Mouse (Mus musculus) forebrain, postnatal 0 days (tissue): Measurements from ENCODE around the gene Cep152. TPM values are rescaled to one million over a fixed set of nuclear protein-coding genes. Genes with fewer than 3 reads are reported as not detected.

ENCODE experiments used
- ATAC-seq: fragments of 200-750 bp; cut with Nextera tagmentation; 2 replicates; pipeline ENCODE4 v1.8.0; 2017; ENCODE audit warnings: mild to moderate bottlenecking, moderate library complexity
- DNase-seq: peaks from one replicate; pipeline ENCODE4 v3.0.0-alpha.2; 2015
- H3K27ac ChIP-seq: fragments of 300-500 bp; sonication (generic); 2 replicates; pipeline ENCODE4 v1.5.1; 2014; ENCODE audit warnings: low read depth, mild to moderate bottlenecking, antibody characterized with exemption, low read length, moderate library complexity, mixed read lengths
- H3K27me3 ChIP-seq: fragments of 300-500 bp; sonication (generic); 2 replicates; pipeline ENCODE4 v1.6.1; 2014; ENCODE audit warnings: mild to moderate bottlenecking, low read length, mixed read lengths; ENCODE audit not compliant: insufficient read depth
- H3K36me3 ChIP-seq: fragments of 300-500 bp; sonication (generic); 2 replicates; pipeline ENCODE4 v1.6.1; 2014; ENCODE audit warnings: mild to moderate bottlenecking, moderate library complexity; ENCODE audit not compliant: insufficient read depth
- H3K4me1 ChIP-seq: fragments of 300-500 bp; sonication (generic); 2 replicates; pipeline ENCODE4 v1.6.1; 2014; ENCODE audit warnings: antibody characterized with exemption; ENCODE audit not compliant: insufficient read depth
- H3K4me2 ChIP-seq: fragments of 300-500 bp; sonication (generic); 2 replicates; pipeline ENCODE4 v1.6.1; 2014; ENCODE audit warnings: low read depth, mild to moderate bottlenecking, moderate library complexity
- H3K4me3 ChIP-seq: fragments of 300-500 bp; sonication (generic); 2 replicates; pipeline ENCODE4 v1.5.1; 2014; ENCODE audit warnings: low read depth, low read length, mixed read lengths
- H3K9ac ChIP-seq: fragments of 300-500 bp; sonication (generic); 2 replicates; pipeline ENCODE4 v1.6.1; 2014; ENCODE audit warnings: mild to moderate bottlenecking
- H3K9me3 ChIP-seq: fragments of 300-500 bp; sonication (generic); 2 replicates; pipeline ENCODE4 v1.6.1; 2016; ENCODE audit warnings: low read length
- CTCF ChIP-seq: sonication (generic); IDR thresholded peaks from 2 replicates; pipeline ENCODE4 v1.5.1; 2016; ENCODE audit warnings: antibody characterized with exemption, control low read depth, low read depth
- WGBS: fragments of 180-500 bp; shearing (Covaris S2); extraction: QIAGEN DNeasy Blood & Tissue Kit; methylation state at CpG from one replicate; pipeline ENCODE4 v1.1.7; 2014; 5-methylcytosine and 5-hydroxymethylcytosine counted together
- polyA plus RNA-seq: library from polyadenylated mRNA; unstranded; fragments of >200 nt; fragmentation: Nextera tagmentation; extraction: Ambion mirVana; gene quantifications from 2 replicates; pipeline ENCODE4 v1.2.1, GENCODE M21; 2015
- total RNA-seq: library from RNA; depleted of rRNA; stranded (reverse); fragments of >200 nt; gene quantifications from 2 replicates; pipeline ENCODE4 v1.2.3, GENCODE M21; 2014; rRNA removed

Cep152 gene
- total and polyA plus RNA-seq, 2 experiments from 2014 or later, result 1.4 to 2.4 TPM

DNA sequence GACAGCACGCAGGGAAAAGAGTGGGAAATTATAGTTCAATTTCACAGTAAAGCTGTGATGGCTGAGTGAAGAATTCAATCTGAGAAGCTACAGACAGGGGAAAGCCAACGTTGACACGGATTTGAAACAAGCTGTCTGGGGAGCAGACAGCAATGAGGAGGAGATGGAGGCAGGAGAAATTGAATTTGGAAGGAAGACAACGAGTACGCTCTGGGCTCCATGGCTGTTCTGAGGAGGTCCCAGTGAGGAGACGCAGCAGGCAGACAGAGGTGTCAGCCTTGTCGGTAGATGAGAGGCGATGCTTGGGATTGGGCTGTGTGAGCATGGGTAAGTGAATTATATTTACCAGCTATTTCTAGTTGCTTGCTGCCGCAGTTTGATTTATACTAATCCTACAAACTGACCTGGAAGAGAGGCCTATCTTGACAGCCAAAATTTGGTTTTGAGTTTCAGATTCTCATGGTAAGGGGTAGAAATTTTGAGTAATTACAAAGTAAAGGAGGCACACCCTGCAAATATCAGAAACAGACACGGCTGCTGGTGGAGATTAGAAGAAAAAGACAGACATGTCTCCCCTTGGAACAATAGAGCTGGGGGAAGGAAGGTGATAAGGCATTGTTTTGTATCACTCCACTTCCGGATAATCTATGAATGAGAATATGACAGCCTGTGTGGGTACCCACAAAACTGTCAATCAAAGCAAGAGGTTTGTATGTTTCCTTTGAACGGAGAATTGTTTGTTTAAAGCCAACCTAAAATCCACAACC, 109.4 kb downstream of the Cep152 start:
- no peak overlapping the region for H3K4me2 ChIP-seq
- H3K4me1 ChIP-seq, result no peaks in the 10 kb centered on the region
- 61% methylated on average over 12 of the region's 12 CpGs for WGBS
- H3K27ac ChIP-seq, result peak overlapping the region; percentile 51
- H3K27me3 ChIP-seq, result no peaks in the 10 kb centered on the region
- ATAC-seq (peak; percentile 90), DNase-seq (peak; percentile 53)
- no peak overlapping the region for H3K9ac ChIP-seq
- no peaks in the 10 kb centered on the region for H3K36me3 ChIP-seq
- H3K9me3 ChIP-seq, result no peaks in the 10 kb centered on the region
- H3K4me3 ChIP-seq, result no peak overlapping the region
- no peak for TF ChIP-seq CTCF

DNA sequence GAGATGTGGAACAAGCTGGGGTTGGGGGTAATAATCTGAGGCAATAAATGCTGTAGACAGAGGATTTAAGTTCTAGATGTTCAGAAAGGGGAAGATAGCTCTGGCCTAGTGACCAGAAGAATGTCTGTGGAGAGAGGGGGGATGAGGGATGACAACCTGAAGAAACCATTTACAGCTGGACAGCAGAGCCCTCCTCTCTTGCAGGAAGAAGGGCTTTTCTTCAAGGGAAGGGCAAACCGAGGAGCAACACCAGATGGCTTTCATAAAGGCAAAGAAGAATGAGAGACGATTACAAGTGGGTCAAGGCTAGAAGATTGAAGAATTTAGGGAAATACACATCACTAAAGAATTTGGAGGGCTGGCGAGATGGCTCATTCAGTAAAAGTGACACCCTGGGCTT, 110.5 kb downstream of the Cep152 start:
- Histone ChIP-seq H3K4me3 (no peak overlapping the region), H3K27me3 (no peaks in the 10 kb centered on the region), H3K9me3 (no peaks in the 10 kb centered on the region), H3K36me3 (no peaks in the 10 kb centered on the region), H3K4me2 (no peak overlapping the region), H3K27ac (no peak overlapping the region), H3K4me1 (no peaks in the 10 kb centered on the region), H3K9ac (no peak overlapping the region)
- ATAC-seq, result no peak
- no peak for DNase-seq
- no peak for TF ChIP-seq CTCF
- WGBS, result 65% methylated on average over 3 of the region's 3 CpGs

Other genes with a start within 250 kb of the Cep152 start
- 0.05 and 0.15 TPM in 2 replicates for gene Gm9913, start 120.0 kb downstream of the Cep152 start, total RNA-seq
- 0.09 and 0.23 TPM in 2 replicates for gene Gm9913, start 120.0 kb downstream of the Cep152 start, polyA plus RNA-seq
- gene Fbn1, start 117.1 kb downstream of the Cep152 start, total RNA-seq, result 10.7 and 16.7 TPM in 2 replicates
- gene Fbn1, start 117.1 kb downstream of the Cep152 start, polyA plus RNA-seq, result 1.1 and 1.7 TPM in 2 replicates
- gene Eid1, start 48.0 kb upstream of the Cep152 start, total RNA-seq, result 575 and 636 TPM in 2 replicates
- gene Eid1, start 48.0 kb upstream of the Cep152 start, polyA plus RNA-seq, result 454 and 459 TPM in 2 replicates
- 4.3 and 6.8 TPM in 2 replicates for gene Shc4, start 99.0 kb upstream of the Cep152 start, total RNA-seq
- gene Shc4, start 99.0 kb upstream of the Cep152 start, polyA plus RNA-seq, result 0.79 and 2.5 TPM in 2 replicates
- 56.8 and 65.6 TPM in 2 replicates for gene Secisbp2l, start 157.8 kb upstream of the Cep152 start, total RNA-seq
- 20.9 and 29.8 TPM in 2 replicates for gene Secisbp2l, start 157.8 kb upstream of the Cep152 start, polyA plus RNA-seq
- gene Galk2, start 234.0 kb upstream of the Cep152 start, total RNA-seq, result 28.5 and 39.4 TPM in 2 replicates
- gene Galk2, start 234.0 kb upstream of the Cep152 start, polyA plus RNA-seq, result 23.7 and 27.8 TPM in 2 replicates
- gene Cops2, start 234.0 kb upstream of the Cep152 start, total RNA-seq, result 92.8 and 114 TPM in 2 replicates
- 54.1 and 56.8 TPM in 2 replicates for gene Cops2, start 234.0 kb upstream of the Cep152 start, polyA plus RNA-seq